Mouse (Mus musculus): Measurements from ENCODE around the gene Qrich2. TPM values are rescaled to one million over a fixed set of nuclear protein-coding genes. Genes with fewer than 3 reads are reported as not detected.
"Not testable (repeated sequence)": the region's sequence is repeated elsewhere in the genome, so short reads cannot be mapped to it uniquely, and the experiment has no call there.

Qrich2 gene
- polyA plus RNA-seq, 1 experiment from 2014 or later = not detected

- Histone ChIP-seq H3K9me3 (replicated peaks) (no peaks in the 10 kb centered on the region), H3K9ac (peak within 1 kb of the TSS; percentile 74), H3K4me3 (peak within 1 kb of the TSS; percentile 70), H3K4me2 (peak within 1 kb of the TSS; percentile 98), H3K4me1 (peaks cover 27% of the 10 kb centered on the region), H3K27me3 (replicated peaks) (peaks cover 45% of the 10 kb centered on the region), H3K27ac (peak within 1 kb of the TSS; percentile 45; the same call in 1 of the 2 replicates), H3K36me3 (no peaks in the 10 kb centered on the region)
- peak; percentile 85 for ATAC-seq
- WGBS (ENCODE audit: insufficient replicate concordance) = 3% methylated on average over 79 of the region's 82 CpGs
Measured at GRCm38 (mm10) chr11:116412904-116413630, 53.0 kb downstream of the Qrich2 start, which contains the start of gene Rnf157. Rnf157 (minus strand) TSS chr11:116413032.

- Histone ChIP-seq H3K27ac (peak overlapping the region; percentile 45; the same call in 1 of the 2 replicates), H3K9ac (peak overlapping the region; percentile 74), H3K4me3 (peak overlapping the region; percentile 70), H3K27me3 (replicated peaks) (peaks cover 45% of the 10 kb centered on the region), H3K9me3 (replicated peaks) (no peaks in the 10 kb centered on the region), H3K4me1 (peaks cover 25% of the 10 kb centered on the region), H3K4me2 (peak overlapping the region; percentile 98), H3K36me3 (no peaks in the 10 kb centered on the region)
- 2% methylated on average over 67 of the region's 76 CpGs for WGBS (ENCODE audit: insufficient replicate concordance)
- peak; percentile 43 for ATAC-seq
Measured at GRCm38 (mm10) chr11:116412028-116412827, 53.8 kb downstream of the Qrich2 start.

GRCm38 (mm10) chr11:116411582-116411981 lies 54.5 kb downstream of the Qrich2 start:
- H3K9me3 ChIP-seq (replicated peaks) = no peaks in the 10 kb centered on the region
- no peak overlapping the region for H3K9ac ChIP-seq
- WGBS (ENCODE audit: insufficient replicate concordance) = 43% methylated on average over 6 of the region's 6 CpGs
- peaks cover 26% of the 10 kb centered on the region for H3K4me1 ChIP-seq
- peak overlapping the region; percentile 70 for H3K4me3 ChIP-seq
- H3K27ac ChIP-seq = no peak overlapping the region
- peaks cover 45% of the 10 kb centered on the region for H3K27me3 ChIP-seq (replicated peaks)
- ATAC-seq = no peak
- H3K4me2 ChIP-seq = peak overlapping the region; percentile 98
- no peaks in the 10 kb centered on the region for H3K36me3 ChIP-seq

GRCm38 (mm10) chr11:116410415-116410814 lies 55.6 kb downstream of the Qrich2 start:
- Histone ChIP-seq H3K27me3 (replicated peaks) (peaks cover 45% of the 10 kb centered on the region), H3K4me1 (peaks cover 32% of the 10 kb centered on the region)
- not testable (repeated sequence) for ATAC-seq; H3K27ac ChIP-seq; H3K9me3 ChIP-seq (replicated peaks); H3K4me2 ChIP-seq; H3K36me3 ChIP-seq; H3K4me3 ChIP-seq; H3K9ac ChIP-seq
- 82% methylated on average over 4 of the region's 4 CpGs for WGBS (ENCODE audit: insufficient replicate concordance)

- H3K27me3 ChIP-seq (replicated peaks) = peaks cover 32% of the 10 kb centered on the region
- no peak overlapping the region for H3K4me2 ChIP-seq
- H3K9ac ChIP-seq = no peak overlapping the region
- H3K27ac ChIP-seq = no peak overlapping the region
- no peaks in the 10 kb centered on the region for H3K36me3 ChIP-seq
- no peak overlapping the region for H3K4me3 ChIP-seq
- no peaks in the 10 kb centered on the region for H3K9me3 ChIP-seq (replicated peaks)
- WGBS (ENCODE audit: insufficient replicate concordance) = 74% methylated on average over 3 of the region's 3 CpGs
- ATAC-seq = no peak
- H3K4me1 ChIP-seq = peaks cover 32% of the 10 kb centered on the region
Measured at GRCm38 (mm10) chr11:116409008-116409407, 57.0 kb downstream of the Qrich2 start.

GRCm38 (mm10) chr11:116406231-116406728 lies 59.8 kb downstream of the Qrich2 start:
- Histone ChIP-seq H3K9me3 (replicated peaks) (no peaks in the 10 kb centered on the region), H3K27me3 (replicated peaks) (peaks cover 6% of the 10 kb centered on the region), H3K36me3 (no peaks in the 10 kb centered on the region), H3K27ac (no peak overlapping the region), H3K4me3 (no peak overlapping the region), H3K4me2 (no peak overlapping the region), H3K4me1 (0 out of 2 replicates have a peak, but pooled peaks cover 8% of the 10 kb centered on the region), H3K9ac (no peak overlapping the region)
- WGBS (ENCODE audit: insufficient replicate concordance) = 77% methylated on average over 16 of the region's 16 CpGs
- ATAC-seq = no peak

GRCm38 (mm10) chr11:116405601-116406000 lies 60.4 kb downstream of the Qrich2 start:
- Histone ChIP-seq H3K27me3 (replicated peaks) (no peaks in the 10 kb centered on the region), H3K27ac (no peak overlapping the region), H3K4me2 (no peak overlapping the region), H3K36me3 (no peaks in the 10 kb centered on the region), H3K4me3 (no peak overlapping the region), H3K9me3 (replicated peaks) (no peaks in the 10 kb centered on the region), H3K9ac (no peak overlapping the region), H3K4me1 (peaks cover 14% of the 10 kb centered on the region)
- no peak for ATAC-seq
- WGBS (ENCODE audit: insufficient replicate concordance) = 72% methylated on average over 4 of the region's 4 CpGs

- H3K27ac ChIP-seq = no peak overlapping the region
- no peaks in the 10 kb centered on the region for H3K27me3 ChIP-seq (replicated peaks)
- no peak overlapping the region for H3K9ac ChIP-seq
- H3K9me3 ChIP-seq (replicated peaks) = no peaks in the 10 kb centered on the region
- H3K4me3 ChIP-seq = no peak overlapping the region
- H3K4me2 ChIP-seq = no peak overlapping the region
- no peak for ATAC-seq
- 5% methylated on average over 4 of the region's 4 CpGs for WGBS (ENCODE audit: insufficient replicate concordance)
- H3K4me1 ChIP-seq = peaks cover 14% of the 10 kb centered on the region
- H3K36me3 ChIP-seq = peaks cover 9% of the 10 kb centered on the region
Measured at GRCm38 (mm10) chr11:116400560-116400959, 65.5 kb downstream of the Qrich2 start.

- ATAC-seq = no peak
- Histone ChIP-seq H3K9ac (no peak overlapping the region), H3K4me2 (no peak overlapping the region), H3K36me3 (peaks cover 18% of the 10 kb centered on the region), H3K4me3 (no peak overlapping the region), H3K9me3 (replicated peaks) (no peaks in the 10 kb centered on the region), H3K27me3 (replicated peaks) (no peaks in the 10 kb centered on the region), H3K4me1 (peaks cover 18% of the 10 kb centered on the region), H3K27ac (no peak overlapping the region)
- 85% methylated on average over 11 of the region's 11 CpGs for WGBS (ENCODE audit: insufficient replicate concordance)
Measured at GRCm38 (mm10) chr11:116398348-116398677, 67.7 kb downstream of the Qrich2 start.

GRCm38 (mm10) chr11:116397517-116398347 lies 68.3 kb downstream of the Qrich2 start:
- WGBS (ENCODE audit: insufficient replicate concordance) = 61% methylated on average over 8 of the region's 8 CpGs
- peaks cover 18% of the 10 kb centered on the region for H3K36me3 ChIP-seq
- H3K4me2 ChIP-seq = no peak overlapping the region
- H3K4me3 ChIP-seq = no peak overlapping the region
- no peak for ATAC-seq
- peaks cover 18% of the 10 kb centered on the region for H3K4me1 ChIP-seq
- H3K27me3 ChIP-seq (replicated peaks) = no peaks in the 10 kb centered on the region
- H3K27ac ChIP-seq = no peak overlapping the region
- no peak overlapping the region for H3K9ac ChIP-seq
- H3K9me3 ChIP-seq (replicated peaks) = no peaks in the 10 kb centered on the region

GRCm38 (mm10) chr11:116396934-116397330 lies 69.1 kb downstream of the Qrich2 start:
- H3K4me1 ChIP-seq = peaks cover 18% of the 10 kb centered on the region
- no peak overlapping the region for H3K4me3 ChIP-seq
- H3K4me2 ChIP-seq = no peak overlapping the region
- H3K36me3 ChIP-seq = peaks cover 18% of the 10 kb centered on the region
- H3K9ac ChIP-seq = no peak overlapping the region
- no peaks in the 10 kb centered on the region for H3K9me3 ChIP-seq (replicated peaks)
- no peak for ATAC-seq
- WGBS (ENCODE audit: insufficient replicate concordance) = 83% methylated on average over 3 of the region's 3 CpGs
- no peak overlapping the region for H3K27ac ChIP-seq
- H3K27me3 ChIP-seq (replicated peaks) = no peaks in the 10 kb centered on the region

All from liver, embryonic 12.5 days (tissue).